In the genomic region with DNA sequence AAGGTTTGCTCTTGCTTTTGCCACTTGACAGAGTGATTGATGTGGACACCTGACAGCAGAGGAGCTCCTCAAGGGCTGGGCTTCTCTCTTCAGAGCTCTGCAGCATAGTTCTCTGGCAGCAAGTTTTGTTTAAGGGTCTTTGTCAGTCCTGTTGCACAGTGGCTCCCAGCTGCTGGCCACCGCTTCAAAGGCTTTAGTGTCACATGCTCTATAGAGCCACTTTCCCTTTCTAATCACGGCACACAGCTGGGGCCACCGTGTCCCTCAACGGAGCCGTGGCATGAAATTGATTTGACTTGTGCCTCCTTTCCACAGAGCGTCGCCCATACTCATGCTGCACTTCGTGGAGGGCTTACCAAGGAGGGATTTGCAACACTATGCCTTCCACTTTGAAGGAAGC, we compare ENCODE assay signal across 14 mouse cellular contexts. TPM values are rescaled to one million over a fixed set of nuclear protein-coding genes. Genes with fewer than 3 reads are reported as not detected.
A peak's percentile ranks its signal among the peaks of the same experiment; 100 is the strongest.
DNase-seq lines count a peak whose midpoint lies in the region; ATAC-seq lines count a peak whose summit lies in the region.
"Had no signal": no experiment of that assay in that cellular context is flagged by ENCODE, and none has a peak within 500 bp of the region (broad histone marks: within the 10 kb centered on the region; RNA-seq: fewer than 3 reads in every experiment).

No protein-coding gene starts in this region.

- WGBS in heart, embryonic 13.5 days, result 71% methylated on average over 8 of the region's 8 CpGs
- WGBS in hindbrain, embryonic 16.5 days, result 18% methylated on average over 8 of the region's 8 CpGs
- WGBS in midbrain, embryonic 16.5 days, result 16% methylated on average over 8 of the region's 8 CpGs
- 89% methylated on average over 8 of the region's 8 CpGs for WGBS in kidney, embryonic 15.5 days

- no peaks in the 10 kb centered on the region for H3K27me3 ChIP-seq in heart, embryonic 13.5 days (replicated peaks)
- H3K27me3 ChIP-seq in hindbrain, embryonic 16.5 days (replicated peaks; ENCODE audit: control insufficient read depth, insufficient read depth, low read length), result no peaks in the 10 kb centered on the region
- no peaks in the 10 kb centered on the region for H3K27me3 ChIP-seq in midbrain, embryonic 16.5 days (ENCODE audit: control insufficient read depth, insufficient read depth, low read depth, low read length)
- H3K27me3 ChIP-seq in kidney, embryonic 15.5 days, result no peaks in the 10 kb centered on the region
- H3K27me3 ChIP-seq: Patski had no signal

- peak overlapping the region; percentile 28; the same call in 1 of the 2 replicates for H3K9ac ChIP-seq in heart, embryonic 13.5 days
- no peak overlapping the region for H3K9ac ChIP-seq in hindbrain, embryonic 16.5 days (ENCODE audit: low read depth, low read length)
- no peak overlapping the region for H3K9ac ChIP-seq in midbrain, embryonic 16.5 days (ENCODE audit: low read depth, low read length)
- no peak overlapping the region for H3K9ac ChIP-seq in kidney, embryonic 15.5 days

- peak; percentile 25; the same call in 1 of the 2 replicates for ATAC-seq in heart, embryonic 13.5 days (ENCODE audit: extremely low read depth, insufficient number of reproducible peaks, low FRiP score, low TSS enrichment)
- peak; percentile 76 for ATAC-seq in hindbrain, embryonic 16.5 days
- ATAC-seq in midbrain, embryonic 16.5 days, result peak; percentile 87; the same call in 1 of the 2 replicates
- ATAC-seq in kidney, embryonic 15.5 days (replicated peaks; ENCODE audit: low FRiP score), result no peak
- ATAC-seq: intestine, embryonic 16.5 days; Patski had no signal

- H3K4me2 ChIP-seq in heart, embryonic 13.5 days, result no peak overlapping the region
- no peak overlapping the region for H3K4me2 ChIP-seq in hindbrain, embryonic 16.5 days (ENCODE audit: low read length)
- H3K4me2 ChIP-seq in midbrain, embryonic 16.5 days (ENCODE audit: low read length), result no peak overlapping the region
- no peak overlapping the region for H3K4me2 ChIP-seq in kidney, embryonic 15.5 days

- H3K27ac ChIP-seq in heart, embryonic 13.5 days (replicated peaks), result peak overlapping the region; percentile 13; the same call in 1 of the 2 replicates
- no peak overlapping the region for H3K27ac ChIP-seq in hindbrain, embryonic 16.5 days (ENCODE audit: low read depth, low read length)
- no peak overlapping the region for H3K27ac ChIP-seq in midbrain, embryonic 16.5 days (ENCODE audit: low read length)
- no peak overlapping the region for H3K27ac ChIP-seq in kidney, embryonic 15.5 days
- H3K27ac ChIP-seq: stomach, postnatal 0 days had no signal

- H3K4me1 ChIP-seq in heart, embryonic 13.5 days, result peaks cover 15% of the 10 kb centered on the region
- H3K4me1 ChIP-seq in hindbrain, embryonic 16.5 days (ENCODE audit: control insufficient read depth, insufficient read depth, low read depth, low read length), result no peaks in the 10 kb centered on the region
- H3K4me1 ChIP-seq in midbrain, embryonic 16.5 days (ENCODE audit: control insufficient read depth, insufficient read depth, low read length), result no peaks in the 10 kb centered on the region
- 0 out of 2 replicates have a peak, but pooled peaks cover 4% of the 10 kb centered on the region for H3K4me1 ChIP-seq in kidney, embryonic 15.5 days

- no peaks in the 10 kb centered on the region for H3K9me3 ChIP-seq in heart, embryonic 13.5 days
- no peaks in the 10 kb centered on the region for H3K9me3 ChIP-seq in hindbrain, embryonic 16.5 days (ENCODE audit: control insufficient read depth, low read length)
- H3K9me3 ChIP-seq in midbrain, embryonic 16.5 days (replicated peaks; ENCODE audit: control insufficient read depth, low read length, poor library complexity, severe bottlenecking), result no peaks in the 10 kb centered on the region
- H3K9me3 ChIP-seq in kidney, embryonic 15.5 days (replicated peaks), result no peaks in the 10 kb centered on the region

- no peak for DNase-seq in heart, postnatal 4 days
- DNase-seq in embryo, embryonic 11 days, result peak; percentile 74
- DNase-seq in MN1 (ENCODE audit: low spot score), result no peak
- DNase-seq in adrenal gland, adult 2 months, result no peak
- DNase-seq: cerebellum, postnatal 25 days; liver; right cerebral cortex, postnatal 4 days had no signal

- H3K4me3 ChIP-seq in heart, embryonic 13.5 days, result no peak overlapping the region
- no peak overlapping the region for H3K4me3 ChIP-seq in hindbrain, embryonic 16.5 days (ENCODE audit: low read length)
- no peak overlapping the region for H3K4me3 ChIP-seq in midbrain, embryonic 16.5 days (ENCODE audit: low read depth, low read length)
- H3K4me3 ChIP-seq in kidney, embryonic 15.5 days (replicated peaks), result no peak overlapping the region

- H3K36me3 ChIP-seq in heart, embryonic 13.5 days, result peaks cover 83% of the 10 kb centered on the region
- H3K36me3 ChIP-seq in hindbrain, embryonic 16.5 days (ENCODE audit: control insufficient read depth, insufficient read depth, low read length), result peaks cover 31% of the 10 kb centered on the region
- H3K36me3 ChIP-seq in midbrain, embryonic 16.5 days (ENCODE audit: control insufficient read depth, insufficient read depth, low read length), result peaks cover 29% of the 10 kb centered on the region
- peaks cover 88% of the 10 kb centered on the region for H3K36me3 ChIP-seq in kidney, embryonic 15.5 days

RNA-seq across cellular contexts. Expression of a gene that starts 25.0 kb away (rescaled TPM):
- 675 and 751 TPM in 2 replicates for polyA plus RNA-seq in heart, embryonic 13.5 days (2015; fragmentation: Nextera tagmentation; extraction: Ambion mirVana)
- 100 to 1,000 TPM; 236 to 264 TPM for total RNA-seq in heart, postnatal 4 days (2021)
- polyA plus RNA-seq in hindbrain, embryonic 16.5 days (2015; fragmentation: Nextera tagmentation; extraction: Ambion mirVana), result 634 and 655 TPM in 2 replicates
- polyA plus RNA-seq in midbrain, embryonic 16.5 days (2015; fragmentation: Nextera tagmentation; extraction: Ambion mirVana), result 696 and 767 TPM in 2 replicates
- polyA plus RNA-seq in kidney, embryonic 15.5 days (2015; fragmentation: Nextera tagmentation; extraction: Ambion mirVana), result 1,463 and 1,782 TPM in 2 replicates
- 100 to 1,000 TPM; 128 to 135 TPM for total RNA-seq in adrenal gland, adult 2 months (2021)
- 5.1 and 7.5 TPM in 2 replicates for polyA plus RNA-seq in adrenal gland, adult 2 months (2012; rRNA removed)

RNA-seq across cellular contexts. Expression of a gene that starts 25.2 kb away (rescaled TPM):
- polyA plus RNA-seq in heart, embryonic 13.5 days (2015; fragmentation: Nextera tagmentation; extraction: Ambion mirVana), result 29.4 and 30.1 TPM in 2 replicates
- total RNA-seq in heart, postnatal 4 days (2021), result 10 to 100 TPM; 24.6 to 25.1 TPM
- polyA plus RNA-seq in hindbrain, embryonic 16.5 days (2015; fragmentation: Nextera tagmentation; extraction: Ambion mirVana), result 48.4 and 52.0 TPM in 2 replicates
- polyA plus RNA-seq in midbrain, embryonic 16.5 days (2015; fragmentation: Nextera tagmentation; extraction: Ambion mirVana), result 53.5 and 55.7 TPM in 2 replicates
- polyA plus RNA-seq in kidney, embryonic 15.5 days (2015; fragmentation: Nextera tagmentation; extraction: Ambion mirVana), result 40.0 and 44.8 TPM in 2 replicates
- 10 to 100 TPM; 28.5 to 40.7 TPM for total RNA-seq in adrenal gland, adult 2 months (2021)
- 3.2 and 4.2 TPM in 2 replicates for polyA plus RNA-seq in adrenal gland, adult 2 months (2012; rRNA removed)

RNA-seq across cellular contexts. Expression of a gene that starts 55.2 kb away (rescaled TPM):
- polyA plus RNA-seq in heart, embryonic 13.5 days (2015; fragmentation: Nextera tagmentation; extraction: Ambion mirVana), result 7.2 and 8.1 TPM in 2 replicates
- 1 to 10 TPM; 7.6 TPM for total RNA-seq in heart, postnatal 4 days (2021)
- 10.1 and 13.3 TPM in 2 replicates for polyA plus RNA-seq in hindbrain, embryonic 16.5 days (2015; fragmentation: Nextera tagmentation; extraction: Ambion mirVana)
- 9.3 and 12.6 TPM in 2 replicates for polyA plus RNA-seq in midbrain, embryonic 16.5 days (2015; fragmentation: Nextera tagmentation; extraction: Ambion mirVana)
- polyA plus RNA-seq in kidney, embryonic 15.5 days (2015; fragmentation: Nextera tagmentation; extraction: Ambion mirVana), result 12.4 and 13.3 TPM in 2 replicates
- total RNA-seq in adrenal gland, adult 2 months (2021), result 10 to 100 TPM; 22.8 to 27.0 TPM
- polyA plus RNA-seq in adrenal gland, adult 2 months (2012; rRNA removed), result 9.0 and 9.1 TPM in 2 replicates

Comparison
In these comparisons a context has a peak if more than half of its experiments do, and no peak if none do; other contexts are left out.
1. RNA of a gene that starts 25.0 kb away (polyA plus RNA-seq): 1,463 to 1,782 TPM in kidney, embryonic 15.5 days, 696 to 767 TPM in midbrain, embryonic 16.5 days, 675 to 751 TPM in heart, embryonic 13.5 days and 634 to 655 TPM in hindbrain, embryonic 16.5 days; 5.1 to 7.5 TPM in adrenal gland, adult 2 months; every median in the first group is over 10 times any median in the second.